Mouse (Mus musculus) forebrain, embryonic 10.5 days (tissue): ENCODE results near the gene Fgd4. TPM values are rescaled to one million over a fixed set of nuclear protein-coding genes. Genes with fewer than 3 reads are reported as not detected.
"Not testable (repeated sequence)": the region's sequence is repeated elsewhere in the genome, so short reads cannot be mapped to it uniquely, and the experiment has no call there.

Experiments
- DNase-seq: peaks from one replicate; pipeline ENCODE4 v3.0.0-alpha.2; 2017; ENCODE audit warnings: low spot score; ENCODE audit errors: extremely low spot score
- H3K27ac ChIP-seq: fragments of 300-500 bp; sonication (generic); 2 replicates; pipeline ENCODE4 v1.5.1; 2016; ENCODE audit warnings: mild to moderate bottlenecking
- H3K27me3 ChIP-seq: fragments of 300-500 bp; sonication (generic); 2 replicates; pipeline ENCODE4 v1.6.1; 2016; ENCODE audit warnings: mild to moderate bottlenecking; ENCODE audit not compliant: poor library complexity, severe bottlenecking
- H3K36me3 ChIP-seq: fragments of 300-500 bp; sonication (generic); replicated peaks from 2 replicates; pipeline ENCODE4 v1.6.1; 2016; ENCODE audit warnings: mild to moderate bottlenecking, moderate library complexity
- H3K4me1 ChIP-seq: fragments of 300-500 bp; sonication (generic); 2 replicates; pipeline ENCODE4 v1.6.1; 2016
- H3K4me3 ChIP-seq: fragments of 300-500 bp; sonication (generic); 2 replicates; pipeline ENCODE4 v1.5.1; 2016; ENCODE audit warnings: mild to moderate bottlenecking, moderate library complexity
- H3K9me3 ChIP-seq: fragments of 300-500 bp; sonication (generic); 2 replicates; pipeline ENCODE4 v1.6.1; 2016; ENCODE audit warnings: mild to moderate bottlenecking, moderate library complexity
- WGBS: fragments of 180-500 bp; shearing (Covaris S2); methylation state at CpG from one replicate; pipeline ENCODE4 v1.1.7; 2016; 5-methylcytosine and 5-hydroxymethylcytosine counted together
- polyA plus RNA-seq: library from polyadenylated mRNA; unstranded; fragments of >200 nt; fragmentation: Nextera tagmentation; extraction: Ambion mirVana; gene quantifications from 2 replicates; pipeline ENCODE4 v1.2.1, GENCODE M21; 2016

The Fgd4 gene
- polyA plus RNA-seq, 1 experiment from 2014 or later, result 14.5 TPM

- DNase-seq, result no peak
- Histone ChIP-seq H3K4me1 (peaks cover 4% of the 10 kb centered on the region), H3K27ac (no peak overlapping the region), H3K9me3 (no peaks in the 10 kb centered on the region), H3K4me3 (no peak overlapping the region), H3K27me3 (no peaks in the 10 kb centered on the region), H3K36me3 (no peaks in the 10 kb centered on the region)
Observed at GRCm38 (mm10) chr16:16565786-16566185, 34.6 kb downstream of the Fgd4 start.

GRCm38 (mm10) chr16:16560718-16561117 is 39.6 kb downstream of the Fgd4 start:
- Histone ChIP-seq H3K9me3 (no peaks in the 10 kb centered on the region), H3K27ac (peak overlapping the region; percentile 89), H3K4me1 (peaks cover 39% of the 10 kb centered on the region)

GRCm38 (mm10) chr16:16559878-16560531 is 40.3 kb downstream of the Fgd4 start:
- DNase-seq, result peak; percentile 91
- H3K27me3 ChIP-seq, result no peaks in the 10 kb centered on the region
- H3K4me3 ChIP-seq, result peak overlapping the region; percentile 54
- H3K4me1 ChIP-seq, result peaks cover 39% of the 10 kb centered on the region
- peak overlapping the region; percentile 89 for H3K27ac ChIP-seq
- H3K36me3 ChIP-seq, result no peaks in the 10 kb centered on the region
- WGBS, result 3% methylated on average over 9 of the region's 9 CpGs
- no peaks in the 10 kb centered on the region for H3K9me3 ChIP-seq

More at GRCm38 (mm10) chr16:16560718-16561117, 39.6 kb downstream of the Fgd4 start:
- H3K36me3 ChIP-seq, result no peaks in the 10 kb centered on the region
- no peak for DNase-seq
- H3K4me3 ChIP-seq, result no peak overlapping the region
- no peaks in the 10 kb centered on the region for H3K27me3 ChIP-seq

- Histone ChIP-seq H3K9me3 (no peaks in the 10 kb centered on the region), H3K4me1 (peaks cover 43% of the 10 kb centered on the region), H3K4me3 (peak overlapping the region; percentile 54), H3K27ac (peak overlapping the region; percentile 89), H3K36me3 (no peaks in the 10 kb centered on the region), H3K27me3 (no peaks in the 10 kb centered on the region)
- 15% methylated on average over 3 of the region's 3 CpGs for WGBS
- DNase-seq, result peak; percentile 17
Observed at GRCm38 (mm10) chr16:16559016-16559877, 41.1 kb downstream of the Fgd4 start.

GRCm38 (mm10) chr16:16557738-16558137 is 42.6 kb downstream of the Fgd4 start:
- Histone ChIP-seq H3K27ac (no peak overlapping the region), H3K4me1 (peaks cover 47% of the 10 kb centered on the region), H3K27me3 (no peaks in the 10 kb centered on the region), H3K36me3 (no peaks in the 10 kb centered on the region; the same call in 1 of the 2 replicates), H3K4me3 (peak overlapping the region; percentile 54; the same call in 1 of the 2 replicates), H3K9me3 (no peaks in the 10 kb centered on the region)
- no peak for DNase-seq
- 89% methylated on average over 4 of the region's 4 CpGs for WGBS

- Histone ChIP-seq H3K4me1 (peaks cover 29% of the 10 kb centered on the region), H3K36me3 (peaks cover 23% of the 10 kb centered on the region), H3K9me3 (no peaks in the 10 kb centered on the region), H3K27ac (no peak overlapping the region), H3K4me3 (no peak overlapping the region), H3K27me3 (no peaks in the 10 kb centered on the region)
- no peak for DNase-seq
- WGBS, result 65% methylated on average over 2 of the region's 2 CpGs
Observed at GRCm38 (mm10) chr16:16554098-16554497, 46.3 kb downstream of the Fgd4 start.

- DNase-seq, result no peak
- peaks cover 26% of the 10 kb centered on the region for H3K36me3 ChIP-seq
- no peaks in the 10 kb centered on the region for H3K9me3 ChIP-seq
- H3K27me3 ChIP-seq, result no peaks in the 10 kb centered on the region
- no peak overlapping the region for H3K4me3 ChIP-seq
- WGBS, result 90% methylated on average over 2 of the region's 2 CpGs
- no peak overlapping the region for H3K27ac ChIP-seq
- peaks cover 14% of the 10 kb centered on the region for H3K4me1 ChIP-seq
Observed at GRCm38 (mm10) chr16:16552197-16552596, 48.2 kb downstream of the Fgd4 start.

GRCm38 (mm10) chr16:16549105-16549504 is 51.2 kb downstream of the Fgd4 start:
- no peak overlapping the region for H3K4me3 ChIP-seq
- WGBS, result 84% methylated on average over 2 of the region's 2 CpGs
- H3K27me3 ChIP-seq, result no peaks in the 10 kb centered on the region
- no peak for DNase-seq
- no peak overlapping the region for H3K27ac ChIP-seq
- H3K9me3 ChIP-seq, result no peaks in the 10 kb centered on the region
- peaks cover 14% of the 10 kb centered on the region for H3K4me1 ChIP-seq
- peaks cover 26% of the 10 kb centered on the region for H3K36me3 ChIP-seq

- no peak for DNase-seq
- WGBS, result 15% methylated on average over 1 of the region's 1 CpGs
- Histone ChIP-seq H3K4me1 (peaks cover 12% of the 10 kb centered on the region), H3K4me3 (no peak overlapping the region), H3K27me3 (no peaks in the 10 kb centered on the region), H3K36me3 (peaks cover 20% of the 10 kb centered on the region; the same call in 1 of the 2 replicates), H3K9me3 (no peaks in the 10 kb centered on the region), H3K27ac (peak overlapping the region; percentile 45)
Observed at GRCm38 (mm10) chr16:16546657-16547056, 53.7 kb downstream of the Fgd4 start.

GRCm38 (mm10) chr16:16542956-16543441 is 57.4 kb downstream of the Fgd4 start:
- peaks cover 12% of the 10 kb centered on the region for H3K4me1 ChIP-seq
- H3K27me3 ChIP-seq, result no peaks in the 10 kb centered on the region
- H3K27ac ChIP-seq, result no peak overlapping the region
- H3K36me3 ChIP-seq, result peaks cover 5% of the 10 kb centered on the region; the same call in 1 of the 2 replicates
- WGBS, result 68% methylated on average over 3 of the region's 3 CpGs
- no peaks in the 10 kb centered on the region for H3K9me3 ChIP-seq
- no peak for DNase-seq
- H3K4me3 ChIP-seq, result no peak overlapping the region

GRCm38 (mm10) chr16:16539396-16539795 is 61.0 kb downstream of the Fgd4 start:
- H3K36me3 ChIP-seq, result not testable (repeated sequence)
- WGBS, result 60% methylated on average over 2 of the region's 2 CpGs

GRCm38 (mm10) chr16:16535232-16535631 is 65.1 kb downstream of the Fgd4 start:
- H3K27me3 ChIP-seq, result no peaks in the 10 kb centered on the region
- H3K9me3 ChIP-seq, result no peaks in the 10 kb centered on the region
- no peaks in the 10 kb centered on the region for H3K4me1 ChIP-seq
- H3K4me3 ChIP-seq, result no peak overlapping the region
- no peak for DNase-seq
- no peaks in the 10 kb centered on the region for H3K36me3 ChIP-seq
- WGBS, result 63% methylated on average over 2 of the region's 2 CpGs
- H3K27ac ChIP-seq, result no peak overlapping the region

More at GRCm38 (mm10) chr16:16539396-16539795, 61.0 kb downstream of the Fgd4 start:
- not testable (repeated sequence) for H3K4me3 ChIP-seq, H3K27me3 ChIP-seq, H3K4me1 ChIP-seq, H3K9me3 ChIP-seq, DNase-seq, H3K27ac ChIP-seq

- no peak overlapping the region for H3K27ac ChIP-seq
- no peak for DNase-seq
- WGBS, result 72% methylated on average over 3 of the region's 3 CpGs
Observed at GRCm38 (mm10) chr16:16528014-16528413, 72.3 kb downstream of the Fgd4 start.

More at GRCm38 (mm10) chr16:16528014-16528413, 72.3 kb downstream of the Fgd4 start:
- Histone ChIP-seq H3K9me3 (no peaks in the 10 kb centered on the region), H3K4me1 (peaks cover 38% of the 10 kb centered on the region), H3K27me3 (no peaks in the 10 kb centered on the region), H3K36me3 (no peaks in the 10 kb centered on the region), H3K4me3 (no peak overlapping the region)
